Mouse (Mus musculus): Measurements from ENCODE around the gene Rps6kb1. TPM values are rescaled to one million over a fixed set of nuclear protein-coding genes. Genes with fewer than 3 reads are reported as not detected.

Gene Rps6kb1
- total RNA-seq (2021): 10 to 100 TPM; 20.0 to 22.1 TPM
- long read RNA-seq, experiment 1, full-length matches to known transcripts: 20 of 28 reads
- long read RNA-seq, experiment 1, partial matches to known transcripts: 0 of 28 reads
- long read RNA-seq, experiment 1, other reads (novel, unspliced or antisense): 8 of 28 reads
- long read RNA-seq, experiment 2, full-length matches to known transcripts: 13 of 14 reads
- long read RNA-seq, experiment 2, partial matches to known transcripts: 1 of 14 reads
- long read RNA-seq, experiment 2, other reads (novel, unspliced or antisense): 0 of 14 reads

- peak; percentile 99 to 100 for DNase-seq
Measured at GRCm38 (mm10) chr11:86544639-86545299, at the start of gene Rps6kb1, which contains the start of gene Tubd1. Gene Rps6kb1, minus strand, starts transcription at chr11:86544805. Gene Tubd1, plus strand, starts transcription at chr11:86544991.

- no peak for DNase-seq
Measured at GRCm38 (mm10) chr11:86593443-86593842, 48.8 kb upstream of the Rps6kb1 start.

- DNase-seq: peak in 1 of 2 experiments; percentile 55
Measured at GRCm38 (mm10) chr11:86592993-86593392, 48.4 kb upstream of the Rps6kb1 start.

DNA sequence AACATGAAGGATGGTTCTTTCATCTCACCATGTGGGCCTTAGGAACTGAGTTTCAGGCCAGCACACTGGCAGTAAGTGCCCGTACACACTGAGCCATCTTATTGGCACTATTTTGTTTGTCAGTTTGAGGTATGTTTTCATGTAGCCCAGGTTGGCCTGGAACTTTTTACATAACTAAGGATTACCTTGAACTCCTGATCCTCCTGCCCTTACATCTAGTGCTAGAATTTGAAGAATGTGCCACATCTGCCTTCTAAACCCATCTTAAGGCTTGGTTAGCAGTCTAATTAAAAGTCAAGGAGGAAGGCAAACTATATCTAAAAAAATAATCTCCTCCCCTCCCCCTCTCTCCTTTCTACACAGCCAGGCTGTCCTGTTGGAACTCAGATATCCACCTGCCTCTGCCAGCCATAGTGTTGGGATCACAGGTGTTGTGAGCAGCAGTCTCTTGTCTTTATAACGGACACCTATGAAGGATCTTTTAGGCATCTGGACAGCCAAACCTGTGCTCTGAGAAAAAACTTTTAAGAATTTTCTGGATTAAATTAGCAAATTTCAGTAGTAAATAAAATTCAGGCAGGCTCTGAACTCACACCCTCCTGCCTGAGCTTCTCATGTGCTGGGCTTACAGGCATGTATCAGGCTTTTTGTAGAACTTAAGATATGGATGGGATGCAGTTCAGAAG is 47.5 kb upstream of the Rps6kb1 start:
- DNase-seq: no peak

DNA sequence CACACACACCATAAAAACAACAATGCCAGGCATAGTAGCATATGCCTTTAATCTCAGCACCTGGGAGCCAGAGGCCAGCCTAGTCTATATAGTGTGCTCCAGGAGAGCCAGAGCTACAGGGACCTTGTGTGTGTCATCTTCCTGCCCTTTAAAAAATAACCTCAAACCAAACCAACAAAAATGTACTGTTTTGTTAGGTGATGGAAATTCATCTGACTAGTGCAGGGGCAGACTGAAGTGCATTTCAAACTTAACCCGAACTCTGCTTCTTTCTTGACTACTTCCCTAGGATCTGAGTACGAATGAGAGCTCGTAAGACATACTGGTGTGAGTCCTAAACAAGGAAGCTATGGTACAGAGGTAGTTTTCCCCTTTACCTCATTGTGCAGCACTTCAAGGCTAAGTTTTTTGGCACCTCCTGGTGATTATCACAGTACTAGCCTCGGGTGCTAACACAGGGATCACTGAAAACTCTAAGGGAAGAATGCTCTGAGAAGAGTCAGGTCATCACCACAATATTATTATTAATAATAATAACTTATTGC is 46.8 kb upstream of the Rps6kb1 start:
- DNase-seq: no peak

GRCm38 (mm10) chr11:86590579-86590978 is 46.0 kb upstream of the Rps6kb1 start:
- DNase-seq: no peak

DNA sequence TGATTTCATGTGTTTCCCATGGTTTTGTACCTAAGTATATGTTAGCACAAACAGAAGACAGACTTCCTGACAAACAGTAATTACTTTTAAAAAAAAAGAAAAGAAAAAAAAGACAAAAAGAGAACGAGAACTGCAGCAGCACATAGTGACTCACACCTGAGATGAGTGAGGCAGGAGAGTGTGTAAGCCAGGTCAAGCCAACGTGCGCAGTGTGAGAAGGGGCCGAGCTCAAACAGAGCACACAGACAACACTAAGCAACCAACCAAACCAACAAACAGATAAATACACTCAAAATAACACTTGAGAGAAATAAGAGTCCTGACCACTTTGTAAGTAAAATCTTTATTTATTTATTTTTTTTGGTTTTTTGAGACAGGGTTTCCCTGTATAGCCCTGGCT is 45.5 kb upstream of the Rps6kb1 start:
- DNase-seq: no peak

GRCm38 (mm10) chr11:86588583-86589298 is 44.1 kb upstream of the Rps6kb1 start:
- DNase-seq: peak in 1 of 2 experiments; percentile 3

DNA sequence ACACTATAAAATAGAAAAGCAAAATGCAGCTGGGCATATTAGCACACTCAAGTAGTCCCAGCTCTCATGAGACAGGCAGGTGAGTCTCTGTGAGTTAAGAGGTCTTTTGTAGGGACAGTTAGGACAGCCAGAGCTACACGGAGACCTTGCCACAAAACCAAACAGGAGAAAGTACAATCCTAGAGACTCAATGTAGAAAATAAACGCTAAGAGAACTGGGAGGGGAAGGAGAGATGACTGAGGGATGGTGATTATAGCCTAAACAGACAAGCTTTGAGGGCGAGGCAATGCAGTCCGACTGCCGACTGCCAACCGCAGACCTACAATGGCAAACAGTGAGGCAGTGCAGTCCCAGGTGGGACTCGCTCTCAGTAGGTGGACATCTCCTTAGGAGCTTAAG is 43.2 kb upstream of the Rps6kb1 start:
- DNase-seq: peak in 1 of 2 experiments; percentile 4

- DNase-seq: peak; percentile 69 to 84
Measured at GRCm38 (mm10) chr11:86586868-86587792, 42.5 kb upstream of the Rps6kb1 start.

GRCm38 (mm10) chr11:86586177-86586867 is 41.7 kb upstream of the Rps6kb1 start:
- peak in 1 of 2 experiments; percentile 53 for DNase-seq

DNA sequence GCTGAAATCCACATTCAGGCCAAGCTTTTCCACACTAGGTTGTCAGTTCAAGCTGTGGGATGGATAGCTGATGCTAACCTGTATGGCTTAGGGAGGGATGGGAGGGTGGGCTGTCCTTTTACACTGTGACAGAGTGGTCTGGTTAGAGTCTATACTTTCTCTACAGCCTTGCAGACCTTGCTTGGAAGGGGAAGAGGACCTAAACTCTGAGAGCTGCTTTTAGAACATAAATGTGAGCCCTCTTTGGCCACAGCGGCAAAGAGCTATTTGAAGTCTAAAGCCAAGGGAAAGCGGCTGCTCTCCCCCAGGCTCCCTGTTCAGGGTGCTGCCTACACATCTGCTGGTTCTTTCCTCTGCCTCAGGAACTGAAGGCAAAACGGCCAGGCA is 41.0 kb upstream of the Rps6kb1 start:
- peak in 1 of 2 experiments; percentile 32 for DNase-seq

DNA sequence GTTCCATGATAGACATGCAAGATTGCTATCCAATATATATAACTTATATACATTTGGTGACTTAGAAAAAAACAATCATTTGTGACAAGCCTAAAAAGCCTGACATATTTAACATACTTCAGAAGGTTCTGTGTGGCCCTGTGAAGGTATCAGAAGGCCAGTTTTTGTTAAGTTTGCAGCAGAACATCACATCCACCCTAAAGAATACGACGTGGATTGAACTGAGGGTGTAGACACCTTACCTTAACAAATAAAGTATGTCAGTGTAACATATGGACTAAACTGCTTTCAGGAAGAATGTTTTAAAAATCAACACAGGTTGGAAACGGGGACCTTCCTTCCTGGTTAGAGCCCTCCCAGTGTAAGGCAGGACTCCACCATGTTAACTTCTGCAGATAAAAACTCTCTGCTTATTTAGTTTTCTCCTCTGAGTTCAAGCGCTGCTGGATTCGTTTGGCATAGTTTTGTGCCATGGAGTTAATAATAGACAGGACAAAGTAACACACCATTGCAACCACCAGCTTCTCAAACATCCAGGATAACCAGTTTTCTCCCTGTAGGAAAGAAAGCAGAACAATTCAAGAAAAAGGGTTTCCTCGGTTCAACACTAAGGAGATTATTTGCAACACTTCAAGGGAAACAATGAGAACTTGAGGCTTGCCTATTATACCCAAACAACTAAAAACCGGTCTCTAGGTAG is 40.4 kb upstream of the Rps6kb1 start:
- no peak for DNase-seq

DNA sequence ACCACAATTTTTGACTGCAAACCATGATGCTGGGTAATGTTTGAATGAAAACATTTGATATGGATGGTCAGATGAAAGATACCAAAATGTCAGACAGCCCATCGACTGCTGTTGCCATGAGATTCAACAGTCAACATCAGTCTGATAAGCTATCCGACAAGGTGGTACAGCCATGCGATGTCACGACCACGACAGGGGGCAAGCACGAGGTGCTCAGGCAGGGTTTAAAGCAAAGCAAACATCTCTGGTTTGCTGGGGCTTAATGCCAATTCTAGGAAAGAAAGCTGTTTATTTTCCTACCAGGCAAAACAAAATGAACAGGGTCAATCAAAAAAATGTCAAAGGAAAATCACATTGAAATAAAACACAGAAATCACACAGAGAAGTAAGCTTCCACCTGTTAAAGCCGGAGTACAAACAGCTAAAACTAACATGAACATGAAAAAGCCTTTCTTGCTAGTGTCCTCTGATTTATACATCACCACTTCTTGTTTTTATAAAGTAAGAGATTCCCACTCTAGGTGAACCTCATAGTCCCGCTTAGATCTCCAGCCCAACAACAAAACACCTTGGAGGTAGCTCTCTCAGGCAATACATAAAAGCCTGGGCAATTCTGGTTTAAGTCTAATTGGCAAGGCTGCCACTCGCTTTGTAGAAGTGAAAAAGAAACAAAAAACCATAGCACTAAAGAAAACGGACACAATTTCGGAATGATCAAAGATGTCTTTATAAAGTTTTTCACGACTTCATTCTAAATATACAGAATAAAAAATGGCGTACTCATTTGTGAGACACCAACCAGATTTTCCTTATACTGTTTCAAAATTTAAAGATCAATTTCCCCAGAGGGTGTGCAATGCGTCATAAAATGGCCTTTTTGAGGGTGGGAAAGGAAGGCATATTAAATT is 39.6 kb upstream of the Rps6kb1 start:
- DNase-seq: no peak

DNA sequence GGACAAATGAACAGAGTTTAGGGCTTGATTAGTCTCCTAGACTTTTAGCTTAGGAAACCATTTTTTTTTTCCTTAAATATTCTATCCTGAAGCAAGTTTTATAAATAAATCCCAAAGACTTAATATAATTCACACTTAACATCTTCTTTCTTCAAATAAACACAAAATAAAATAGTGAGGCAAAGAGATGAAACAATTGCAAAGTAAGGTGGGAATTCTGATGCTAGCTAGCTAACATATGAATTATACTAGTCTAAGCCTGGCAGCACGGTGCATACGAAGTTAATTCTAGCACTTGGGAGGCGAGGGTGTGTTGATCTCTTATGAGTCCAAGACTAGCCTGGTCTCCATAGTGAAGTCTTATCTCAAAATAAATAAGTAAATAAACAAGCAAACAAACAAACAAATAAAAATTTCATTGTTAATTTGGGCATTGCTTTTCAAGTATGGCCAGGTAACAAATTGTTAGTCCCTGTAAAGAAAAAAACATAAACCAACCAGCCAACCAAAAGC is 38.8 kb upstream of the Rps6kb1 start:
- DNase-seq: no peak

- DNase-seq: no peak
Measured at GRCm38 (mm10) chr11:86582543-86583260, 38.1 kb upstream of the Rps6kb1 start.

DNA sequence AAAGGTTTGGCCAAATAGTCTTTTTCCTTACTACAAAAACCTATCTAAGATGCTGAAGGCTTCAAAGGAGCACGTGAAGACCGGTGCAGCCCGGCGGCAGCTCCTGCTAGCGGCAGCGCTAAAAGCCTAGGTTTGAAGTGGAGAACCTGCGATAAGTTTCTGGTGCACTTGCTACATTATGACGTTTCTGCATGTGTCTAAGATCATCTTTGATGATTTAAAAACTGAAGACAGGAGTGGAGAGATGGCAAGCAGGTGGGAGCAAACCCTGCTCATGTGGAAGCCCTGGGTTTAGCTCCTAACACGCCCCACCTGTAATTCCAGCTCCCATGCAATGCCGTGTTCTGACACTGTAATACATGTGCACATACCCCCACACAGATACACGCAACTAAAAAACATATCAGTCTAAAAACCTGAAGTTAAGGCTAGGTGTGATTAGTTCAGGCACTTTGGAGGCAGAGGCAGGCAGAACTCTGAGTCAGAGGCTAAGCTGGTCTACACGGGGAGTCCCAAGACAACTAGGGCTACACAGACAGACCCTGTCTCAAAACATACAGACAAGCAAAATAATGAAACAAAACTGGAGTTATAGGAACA is 37.4 kb upstream of the Rps6kb1 start:
- no peak for DNase-seq

Measured in heart, adult 18-20 months (tissue).